Mouse (Mus musculus) adrenal gland, postnatal 0 days (tissue): Measurements from ENCODE around the gene Tcl1b5. TPM values are rescaled to one million over a fixed set of nuclear protein-coding genes. Genes with fewer than 3 reads are reported as not detected.

Experiments
- polyA plus RNA-seq: library from polyadenylated mRNA; unstranded; fragments of >200 nt; fragmentation: Nextera tagmentation; extraction: Ambion mirVana; gene quantifications from 2 replicates; pipeline ENCODE4 v1.2.1, GENCODE M21; 2015

Gene Tcl1b5
- polyA plus RNA-seq: not detected in 2 replicates

GRCm38 (mm10) chr12:105176044-105176443 lies at the start of gene Tcl1b5:
Gene Tcl1b5, plus strand, starts transcription at chr12:105176344.

GRCm38 (mm10) chr12:105145714-105146113 lies 30.4 kb upstream of the Tcl1b5 start, which contains the start of gene Tcl1b2:
Gene Tcl1b2, plus strand, starts transcription at chr12:105146014.

GRCm38 (mm10) chr12:105159390-105159789 lies 16.8 kb upstream of the Tcl1b5 start, which contains the start of gene Tcl1b1:
Gene Tcl1b1, plus strand, starts transcription at chr12:105159690.

GRCm38 (mm10) chr12:105190743-105191142 lies 14.6 kb downstream of the Tcl1b5 start, which contains the start of gene Tcl1b3:
Gene Tcl1b3, plus strand, starts transcription at chr12:105191043.

GRCm38 (mm10) chr12:105201657-105202056 lies 25.5 kb downstream of the Tcl1b5 start, which contains the start of gene Tcl1b4:
Gene Tcl1b4, plus strand, starts transcription at chr12:105201957.

GRCm38 (mm10) chr12:105222601-105223319 lies 46.6 kb downstream of the Tcl1b5 start, which contains the start of gene Tcl1:
Gene Tcl1, minus strand, starts transcription at chr12:105222793.

Other genes with a start within 250 kb of the Tcl1b5 start
- gene Syne3, start 166.5 kb upstream of the Tcl1b5 start, polyA plus RNA-seq: 1.8 and 2.7 TPM in 2 replicates
- gene Glrx5, start 143.7 kb upstream of the Tcl1b5 start, polyA plus RNA-seq: 225 and 338 TPM in 2 replicates
- not detected in 2 replicates for gene Tcl1b2, start 30.3 kb upstream of the Tcl1b5 start, polyA plus RNA-seq
- not detected in 2 replicates for gene Tcl1b1, start 16.7 kb upstream of the Tcl1b5 start, polyA plus RNA-seq
- not detected in 2 replicates for gene Tcl1b3, start 14.7 kb downstream of the Tcl1b5 start, polyA plus RNA-seq
- not detected in 2 replicates for gene Tcl1b4, start 25.6 kb downstream of the Tcl1b5 start, polyA plus RNA-seq
- gene Tcl1, start 46.4 kb downstream of the Tcl1b5 start, polyA plus RNA-seq: not detected in 2 replicates
- 0.25 and 0.43 TPM in 2 replicates for gene Tunar, start 157.5 kb downstream of the Tcl1b5 start, polyA plus RNA-seq